Mouse (Mus musculus): ENCODE measurements at regions not wholly inside any gene's neighbourhood (a gene's known extent, or its start where the extent isn't known, plus 50 kb on each side); places are given as distances from the start of the nearest gene placed in this dataset.
A peak's percentile ranks its signal among the peaks of the same experiment; 100 is the strongest.

DNA sequence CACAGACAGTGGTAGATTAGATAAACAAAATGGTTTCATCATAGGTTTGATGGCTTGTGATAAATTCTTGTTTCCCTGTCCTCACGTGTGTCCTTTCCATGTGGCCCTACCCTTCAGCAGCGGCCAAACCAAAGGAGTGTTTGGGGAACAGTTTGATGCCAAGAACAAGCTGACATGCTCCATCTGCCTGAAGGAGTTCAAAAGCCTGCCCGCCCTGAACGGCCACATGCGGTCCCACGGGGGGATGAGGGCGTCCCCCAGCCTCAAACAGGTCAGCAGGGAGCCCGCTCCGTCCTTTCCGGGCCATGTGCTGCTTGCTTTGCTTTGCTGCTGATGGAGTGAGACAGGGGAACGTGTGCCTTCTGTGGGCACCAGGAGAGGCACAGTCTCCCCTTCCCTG, 51.0 kb upstream of the Mrps10 start:
- H3K4me1 ChIP-seq, result no peaks in the 10 kb centered on the region
- WGBS, result 84% methylated on average over 11 of the region's 11 CpGs
- no peak overlapping the region for H3K27ac ChIP-seq
- H3K9ac ChIP-seq, result no peak overlapping the region
- H3K4me2 ChIP-seq (replicated peaks), result no peak overlapping the region
- ATAC-seq (ENCODE audit: low FRiP score), result no peak
- no peaks in the 10 kb centered on the region for H3K9me3 ChIP-seq (replicated peaks)
- no peak overlapping the region for H3K4me3 ChIP-seq
- no peaks in the 10 kb centered on the region for H3K27me3 ChIP-seq
- peaks cover 38% of the 10 kb centered on the region for H3K36me3 ChIP-seq

DNA sequence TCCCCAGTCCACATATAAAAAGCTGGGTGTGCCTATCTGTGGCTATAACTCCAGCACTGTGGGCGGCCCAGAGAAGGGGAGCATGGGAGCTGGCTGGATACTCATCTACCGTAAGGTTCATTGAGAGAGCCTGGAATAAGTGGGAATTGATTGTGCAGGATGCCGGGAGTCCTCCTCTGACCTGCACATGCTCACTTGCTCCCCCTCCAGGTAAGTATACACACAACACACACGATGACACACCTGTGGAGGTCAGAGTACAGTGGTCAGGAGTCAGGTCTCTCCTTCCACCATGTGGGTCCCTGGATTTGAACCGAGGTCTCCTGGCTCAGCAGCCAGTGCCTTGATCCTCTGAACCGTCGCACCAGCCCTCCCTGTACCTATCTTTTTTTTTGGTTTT, 55.5 kb upstream of the Mrps10 start:
- 95% methylated on average over 7 of the region's 7 CpGs for WGBS
- Histone ChIP-seq H3K36me3 (peaks cover 26% of the 10 kb centered on the region), H3K27ac (no peak overlapping the region), H3K4me3 (no peak overlapping the region), H3K9me3 (replicated peaks) (no peaks in the 10 kb centered on the region), H3K4me2 (replicated peaks) (no peak overlapping the region), H3K9ac (no peak overlapping the region), H3K4me1 (no peaks in the 10 kb centered on the region), H3K27me3 (no peaks in the 10 kb centered on the region)
- no peak for ATAC-seq (ENCODE audit: low FRiP score)

DNA sequence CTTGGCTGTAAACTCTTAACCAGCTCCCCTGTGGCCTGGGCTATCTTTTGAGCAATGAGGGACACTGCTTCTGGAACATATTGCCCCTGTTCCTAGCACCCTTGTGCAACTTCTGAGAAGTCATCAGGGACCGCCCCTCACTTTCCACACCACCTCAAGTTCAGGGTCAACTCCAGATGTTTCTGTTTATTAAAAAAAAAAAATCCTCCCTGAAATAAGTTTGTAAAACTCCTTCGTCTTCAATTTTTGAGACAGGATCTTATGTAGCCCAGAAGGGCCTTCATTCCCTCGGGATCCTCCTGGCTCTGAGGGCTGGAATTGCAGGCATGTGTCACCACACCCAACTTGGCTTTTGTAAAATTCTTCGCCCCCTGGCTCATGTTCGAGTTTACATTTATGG, 57.4 kb upstream of the Mrps10 start:
- no peak for ATAC-seq (ENCODE audit: low FRiP score)
- Histone ChIP-seq H3K4me1 (no peaks in the 10 kb centered on the region), H3K9me3 (replicated peaks) (no peaks in the 10 kb centered on the region), H3K27me3 (no peaks in the 10 kb centered on the region), H3K4me2 (replicated peaks) (no peak overlapping the region), H3K36me3 (peaks cover 23% of the 10 kb centered on the region), H3K27ac (no peak overlapping the region), H3K4me3 (no peak overlapping the region), H3K9ac (no peak overlapping the region)
- 85% methylated on average over 5 of the region's 5 CpGs for WGBS

DNA sequence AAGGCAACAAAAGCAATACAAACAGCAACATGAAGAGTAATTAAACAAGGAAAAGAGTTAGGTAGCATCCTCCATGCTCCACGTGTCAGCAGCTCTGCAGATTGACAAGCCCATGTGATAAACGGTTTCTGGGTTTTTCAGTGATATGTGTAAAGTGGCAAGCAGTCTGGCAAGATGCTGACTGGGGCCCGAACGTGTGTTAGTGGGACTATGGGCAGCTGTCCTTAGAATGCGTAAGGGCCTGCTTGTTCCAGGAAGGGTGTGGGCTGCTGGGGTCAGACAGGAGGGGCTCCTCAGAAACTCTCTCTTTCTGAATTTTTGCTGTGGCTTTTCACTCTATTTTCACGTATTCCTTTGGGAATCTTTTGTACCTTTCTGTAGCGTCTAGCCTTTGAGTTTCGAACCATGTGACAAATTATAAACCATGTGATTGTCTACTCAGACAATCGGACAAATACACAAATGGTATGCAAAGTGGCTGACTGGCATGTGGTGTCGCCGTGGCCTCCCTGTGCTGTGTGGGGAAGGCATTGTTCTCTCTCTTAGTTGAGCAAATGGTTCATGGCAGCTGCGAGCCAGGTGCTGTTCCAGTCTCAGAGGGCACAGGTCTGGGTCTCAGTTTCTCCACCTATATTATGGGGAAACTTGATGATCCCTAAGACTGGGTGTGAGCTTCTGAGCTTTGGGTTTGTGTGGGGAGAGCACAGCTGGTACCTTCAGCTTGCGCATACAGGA, 62.5 kb upstream of the Mrps10 start:
- H3K4me3 ChIP-seq, result no peak overlapping the region
- H3K9me3 ChIP-seq (replicated peaks), result no peaks in the 10 kb centered on the region
- peak; percentile 50; the same call in 1 of the 2 replicates for ATAC-seq (ENCODE audit: low FRiP score)
- 0 out of 2 replicates have a peak, but pooled peaks cover 3% of the 10 kb centered on the region for H3K36me3 ChIP-seq
- WGBS, result 56% methylated on average over 13 of the region's 13 CpGs
- H3K27ac ChIP-seq, result 0 out of 2 replicates have a peak overlapping the region, but pooled peaks have one; percentile 23
- no peaks in the 10 kb centered on the region for H3K27me3 ChIP-seq
- peaks cover 23% of the 10 kb centered on the region for H3K4me1 ChIP-seq
- H3K4me2 ChIP-seq (replicated peaks), result no peak overlapping the region
- H3K9ac ChIP-seq, result no peak overlapping the region

DNA sequence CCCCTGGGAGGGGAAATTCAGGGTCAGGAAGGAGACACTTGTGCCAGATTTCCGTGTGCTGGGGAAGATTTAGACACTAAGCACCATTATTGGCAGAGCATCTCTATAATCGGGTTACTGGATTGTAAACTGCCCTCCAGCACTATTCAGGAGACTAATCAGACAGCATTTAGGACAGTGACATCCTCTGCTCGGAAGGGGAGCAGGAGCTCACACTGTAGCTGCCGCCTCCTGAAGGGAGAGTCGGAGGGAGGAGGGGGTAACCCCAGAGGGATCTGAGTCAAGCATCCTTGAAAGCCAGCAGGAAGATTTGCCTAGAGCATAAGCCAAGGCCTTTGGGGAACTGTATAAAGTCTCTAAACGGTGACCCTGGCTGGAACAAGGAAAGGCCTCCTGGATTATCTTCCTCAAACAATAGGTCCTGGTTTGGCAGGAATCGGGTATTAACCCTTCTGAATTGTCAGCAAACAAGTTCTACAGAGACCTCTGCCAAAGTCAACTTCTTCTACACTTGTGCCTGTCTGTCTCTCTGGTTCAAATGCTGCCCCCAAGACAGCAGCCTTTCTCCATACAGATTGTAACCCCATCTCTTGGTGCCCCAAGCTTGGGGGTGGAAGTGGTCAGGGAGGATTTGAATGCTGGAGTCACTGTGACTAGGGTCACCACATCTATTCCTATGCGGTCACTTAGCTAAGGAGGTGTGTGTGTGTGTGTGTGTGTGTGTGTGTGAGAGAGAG, 64.1 kb upstream of the Mrps10 start:
- no peak for ATAC-seq (ENCODE audit: low FRiP score)
- H3K4me2 ChIP-seq (replicated peaks), result no peak overlapping the region
- H3K27me3 ChIP-seq, result no peaks in the 10 kb centered on the region
- H3K36me3 ChIP-seq, result no peaks in the 10 kb centered on the region
- no peak overlapping the region for H3K27ac ChIP-seq
- WGBS, result 60% methylated on average over 8 of the region's 8 CpGs
- no peaks in the 10 kb centered on the region for H3K9me3 ChIP-seq (replicated peaks)
- no peak overlapping the region for H3K4me3 ChIP-seq
- peaks cover 28% of the 10 kb centered on the region for H3K4me1 ChIP-seq
- no peak overlapping the region for H3K9ac ChIP-seq

DNA sequence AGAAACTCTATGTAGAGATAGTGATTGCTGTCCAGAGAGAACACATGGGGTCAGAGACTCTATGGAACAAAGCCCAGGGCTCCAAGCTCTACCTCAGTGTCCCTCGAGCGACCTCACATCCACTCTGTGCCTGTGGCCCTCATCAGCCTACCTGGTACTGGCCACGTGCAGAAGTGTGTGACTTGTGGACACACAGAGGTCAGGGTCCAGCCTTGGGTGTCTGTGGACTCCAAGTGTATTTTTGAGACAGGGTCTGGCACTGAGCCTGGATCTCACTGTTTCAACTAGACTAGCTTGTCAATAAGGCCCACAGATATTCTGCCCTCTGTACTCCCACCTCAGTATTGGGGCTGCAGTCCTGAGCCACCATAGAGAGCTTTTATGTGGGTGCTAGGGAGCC, 65.1 kb upstream of the Mrps10 start:
- Histone ChIP-seq H3K4me1 (peaks cover 28% of the 10 kb centered on the region), H3K27me3 (no peaks in the 10 kb centered on the region), H3K36me3 (no peaks in the 10 kb centered on the region), H3K9ac (no peak overlapping the region), H3K4me3 (no peak overlapping the region), H3K27ac (no peak overlapping the region), H3K9me3 (replicated peaks) (no peaks in the 10 kb centered on the region), H3K4me2 (replicated peaks) (no peak overlapping the region)
- ATAC-seq (ENCODE audit: low FRiP score), result no peak
- 99% methylated on average over 3 of the region's 3 CpGs for WGBS

DNA sequence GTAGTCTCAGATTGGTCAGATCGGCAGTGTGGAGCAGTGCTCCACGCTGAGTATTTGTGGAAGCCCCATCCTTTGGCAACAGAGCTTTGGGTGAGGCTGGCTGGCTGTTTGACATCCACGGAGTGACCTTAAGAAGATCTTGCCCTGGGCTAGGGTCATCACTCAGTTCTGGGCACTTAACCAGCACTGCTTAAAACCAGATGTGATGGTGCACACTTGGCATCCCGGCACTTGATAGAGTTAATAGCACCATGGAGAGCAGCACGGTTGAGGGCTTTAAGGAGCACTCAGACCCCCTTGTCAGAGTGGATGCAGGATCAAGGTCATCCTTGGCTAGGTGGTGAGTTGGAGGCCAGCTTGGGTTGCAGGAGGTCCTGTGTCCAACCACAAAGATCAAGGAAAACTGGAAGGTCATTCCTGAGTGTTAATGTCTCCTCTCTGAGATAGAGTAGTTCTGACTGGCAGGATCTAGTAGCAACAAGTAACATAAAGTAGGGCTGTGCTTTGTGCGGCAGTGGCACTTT, 70.2 kb upstream of the Mrps10 start:
- H3K9me3 ChIP-seq (replicated peaks), result no peaks in the 10 kb centered on the region
- H3K36me3 ChIP-seq, result no peaks in the 10 kb centered on the region
- 92% methylated on average over 6 of the region's 6 CpGs for WGBS
- no peak overlapping the region for H3K27ac ChIP-seq
- no peaks in the 10 kb centered on the region for H3K27me3 ChIP-seq
- peaks cover 25% of the 10 kb centered on the region for H3K4me1 ChIP-seq
- no peak overlapping the region for H3K4me3 ChIP-seq
- no peak overlapping the region for H3K4me2 ChIP-seq (replicated peaks)
- no peak overlapping the region for H3K9ac ChIP-seq
- ATAC-seq (ENCODE audit: low FRiP score), result no peak

DNA sequence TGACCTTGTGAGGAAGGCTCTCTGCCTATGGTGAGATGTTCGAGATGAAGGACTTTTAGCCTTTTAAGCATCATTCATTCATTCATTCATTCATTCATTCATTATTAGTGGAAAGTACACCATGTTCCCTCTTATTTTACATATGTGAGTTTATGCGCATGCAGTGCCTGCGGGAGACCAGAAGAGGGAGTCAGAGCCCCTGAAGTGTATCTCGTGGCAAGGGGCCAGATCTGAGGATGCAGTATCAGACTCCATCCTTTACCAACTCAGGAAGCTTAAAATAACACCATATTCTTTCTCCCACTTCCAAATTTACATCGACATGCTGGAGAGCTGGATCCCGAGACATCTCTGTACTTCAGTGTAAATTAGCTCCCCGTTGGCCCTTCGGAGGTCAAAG, 70.7 kb upstream of the Mrps10 start:
- no peak overlapping the region for H3K27ac ChIP-seq
- H3K27me3 ChIP-seq, result no peaks in the 10 kb centered on the region
- H3K4me2 ChIP-seq (replicated peaks), result no peak overlapping the region
- 89% methylated on average over 8 of the region's 8 CpGs for WGBS
- peaks cover 25% of the 10 kb centered on the region for H3K4me1 ChIP-seq
- H3K9ac ChIP-seq, result no peak overlapping the region
- no peaks in the 10 kb centered on the region for H3K9me3 ChIP-seq (replicated peaks)
- no peak overlapping the region for H3K4me3 ChIP-seq
- H3K36me3 ChIP-seq, result no peaks in the 10 kb centered on the region
- ATAC-seq (ENCODE audit: low FRiP score), result no peak

DNA sequence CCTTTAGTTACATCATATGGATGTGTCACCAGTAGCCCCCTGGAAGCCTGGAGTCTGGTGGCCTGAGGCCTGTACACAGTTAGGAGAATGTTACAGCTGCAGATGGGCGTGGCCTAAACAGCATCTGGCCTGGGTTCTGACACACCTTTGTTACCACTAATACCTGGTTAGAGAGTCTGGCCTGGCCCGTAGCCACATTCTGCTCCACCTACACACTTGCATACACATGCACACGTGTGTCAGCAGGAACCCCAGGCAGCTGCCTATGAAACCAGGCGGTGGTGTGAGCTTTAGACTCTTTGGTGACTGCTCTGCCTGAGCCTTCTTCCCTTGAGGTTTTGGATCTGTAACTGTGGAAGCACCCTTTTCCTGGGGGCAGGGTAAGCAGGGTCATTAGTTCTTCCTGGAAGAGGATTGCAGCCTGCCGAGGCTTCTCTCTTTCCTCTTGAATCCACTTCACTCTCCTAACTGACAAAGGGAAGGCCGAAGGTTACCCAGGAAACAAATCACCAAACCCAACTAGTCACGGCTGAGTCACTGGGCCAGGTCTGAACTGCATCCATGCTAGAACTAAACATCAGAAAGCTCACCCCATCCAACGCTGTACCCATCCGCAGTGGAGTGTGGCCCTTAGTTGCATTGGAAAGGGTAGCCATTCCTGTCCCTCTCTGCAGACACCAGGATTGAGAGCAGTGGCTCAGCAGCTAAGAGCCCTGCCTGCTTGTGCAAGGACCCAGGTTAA, 71.8 kb upstream of the Mrps10 start:
- H3K9ac ChIP-seq, result no peak overlapping the region
- no peak overlapping the region for H3K4me3 ChIP-seq
- H3K27ac ChIP-seq, result no peak overlapping the region
- ATAC-seq (ENCODE audit: low FRiP score), result no peak
- peaks cover 25% of the 10 kb centered on the region for H3K4me1 ChIP-seq
- H3K36me3 ChIP-seq, result no peaks in the 10 kb centered on the region
- WGBS, result 86% methylated on average over 9 of the region's 9 CpGs
- no peaks in the 10 kb centered on the region for H3K27me3 ChIP-seq
- no peaks in the 10 kb centered on the region for H3K9me3 ChIP-seq (replicated peaks)
- no peak overlapping the region for H3K4me2 ChIP-seq (replicated peaks)

DNA sequence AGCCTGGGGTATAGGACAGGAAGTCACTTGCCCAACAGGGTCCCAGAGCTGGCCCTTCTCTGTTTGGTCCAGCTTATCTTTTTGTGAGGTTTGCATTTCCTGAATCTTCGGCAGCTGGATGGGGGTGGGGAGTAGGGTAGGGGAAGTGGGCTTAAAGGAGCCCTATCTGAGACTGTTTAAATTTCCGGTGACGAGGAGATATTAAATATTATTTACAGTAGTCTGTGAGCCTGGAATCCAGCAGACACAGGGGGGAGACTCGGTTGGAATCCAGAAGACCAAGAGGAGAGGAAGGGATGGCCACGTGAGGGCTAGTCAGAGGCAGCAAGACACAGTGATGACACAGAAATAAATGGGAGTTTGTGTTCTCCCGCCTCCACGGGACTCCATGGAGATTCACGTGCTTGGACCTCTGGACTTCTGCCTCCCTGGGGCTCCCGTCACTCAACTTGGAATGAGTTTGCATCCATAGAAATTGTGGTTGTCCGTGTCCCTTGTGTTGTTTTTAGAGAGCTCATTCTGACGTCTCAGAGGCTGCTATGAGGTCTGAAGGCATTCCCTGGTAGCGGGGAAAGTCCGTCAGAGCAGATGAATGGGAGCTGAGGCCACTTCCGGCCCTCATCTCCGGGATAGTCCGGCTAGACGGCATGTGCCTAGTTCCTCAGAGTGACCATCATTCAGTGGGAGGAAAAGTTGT, 73.2 kb upstream of the Mrps10 start:
- no peak overlapping the region for H3K27ac ChIP-seq
- H3K4me1 ChIP-seq, result peaks cover 19% of the 10 kb centered on the region
- no peak overlapping the region for H3K4me2 ChIP-seq (replicated peaks)
- H3K36me3 ChIP-seq, result 0 out of 2 replicates have a peak, but pooled peaks cover 3% of the 10 kb centered on the region
- no peak overlapping the region for H3K9ac ChIP-seq
- H3K27me3 ChIP-seq, result no peaks in the 10 kb centered on the region
- H3K4me3 ChIP-seq, result no peak overlapping the region
- ATAC-seq (ENCODE audit: low FRiP score), result no peak
- no peaks in the 10 kb centered on the region for H3K9me3 ChIP-seq (replicated peaks)
- 66% methylated on average over 17 of the region's 17 CpGs for WGBS

DNA sequence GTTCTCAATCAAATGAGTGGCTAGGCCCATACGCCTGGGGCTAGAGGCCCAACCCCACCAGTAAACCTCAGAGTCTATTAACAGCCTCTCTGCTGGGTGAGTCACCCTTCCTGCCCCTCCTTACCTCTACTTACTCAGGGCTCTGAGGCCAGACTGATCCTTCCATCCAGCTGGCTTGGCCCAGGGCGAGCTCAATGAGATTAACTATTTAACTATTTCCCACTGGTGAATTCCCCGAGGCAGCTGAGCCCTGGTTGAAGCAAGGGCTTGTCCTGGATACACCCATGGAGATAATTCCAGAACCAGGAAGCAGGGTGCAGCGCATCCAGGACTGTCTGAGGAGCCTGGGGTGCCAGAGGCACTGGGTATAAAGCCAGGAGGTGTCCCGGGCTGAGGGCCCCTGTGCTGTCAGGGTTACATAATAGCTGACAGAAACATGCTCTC, 74.6 kb upstream of the Mrps10 start:
- Histone ChIP-seq H3K4me2 (replicated peaks) (no peak overlapping the region), H3K36me3 (0 out of 2 replicates have a peak, but pooled peaks cover 3% of the 10 kb centered on the region), H3K9ac (no peak overlapping the region), H3K9me3 (replicated peaks) (no peaks in the 10 kb centered on the region), H3K4me3 (no peak overlapping the region), H3K27ac (no peak overlapping the region), H3K4me1 (peaks cover 16% of the 10 kb centered on the region), H3K27me3 (no peaks in the 10 kb centered on the region)
- 60% methylated on average over 5 of the region's 5 CpGs for WGBS
- no peak for ATAC-seq (ENCODE audit: low FRiP score)

DNA sequence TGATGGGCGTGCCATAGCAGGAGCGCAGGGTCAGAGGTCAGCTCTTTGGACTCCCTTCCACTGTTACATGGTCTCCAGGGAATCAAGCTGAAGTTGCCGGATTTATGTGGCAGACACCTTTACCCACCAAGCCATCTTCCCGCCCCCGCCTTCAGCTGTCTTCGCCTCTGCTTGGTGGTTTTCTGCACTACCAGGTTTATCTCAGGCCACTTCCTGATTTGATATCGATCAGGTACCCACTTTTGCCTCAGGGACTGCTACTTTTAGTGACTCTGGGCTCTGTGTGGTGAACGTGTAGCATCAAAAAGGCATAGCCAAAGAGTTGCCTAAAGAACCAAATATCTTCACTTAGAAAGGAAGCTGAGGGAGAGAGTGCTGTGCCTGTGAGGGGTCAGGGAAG, 75.5 kb upstream of the Mrps10 start:
- no peak overlapping the region for H3K9ac ChIP-seq
- no peak overlapping the region for H3K4me3 ChIP-seq
- no peak for ATAC-seq (ENCODE audit: low FRiP score)
- H3K4me2 ChIP-seq (replicated peaks), result no peak overlapping the region
- peaks cover 11% of the 10 kb centered on the region for H3K36me3 ChIP-seq
- WGBS, result 89% methylated on average over 8 of the region's 8 CpGs
- no peak overlapping the region for H3K27ac ChIP-seq
- no peaks in the 10 kb centered on the region for H3K9me3 ChIP-seq (replicated peaks)
- H3K4me1 ChIP-seq, result peaks cover 16% of the 10 kb centered on the region
- no peaks in the 10 kb centered on the region for H3K27me3 ChIP-seq
